Mouse (Mus musculus) erythroblast, embryonic 14.5 days (primary cell): ENCODE measurements around the gene Cyb5d1. TPM values are rescaled to one million over a fixed set of nuclear protein-coding genes. Genes with fewer than 3 reads are reported as not detected.

ENCODE experiments used
- H3K27me3 ChIP-seq: 2 replicates; pipeline ENCODE4 v1.6.1; 2012; ENCODE audit warnings: inconsistent platforms; ENCODE audit not compliant: control insufficient read depth
- H3K36me3 ChIP-seq: 2 replicates; pipeline ENCODE4 v1.6.1; 2012; ENCODE audit warnings: mild to moderate bottlenecking, inconsistent platforms; ENCODE audit not compliant: control insufficient read depth
- H3K4me1 ChIP-seq: 2 replicates; pipeline ENCODE4 v1.6.1; 2012; ENCODE audit warnings: inconsistent platforms; ENCODE audit not compliant: control insufficient read depth
- H3K4me3 ChIP-seq: replicated peaks from 2 replicates; pipeline ENCODE3; 2012; ENCODE audit warnings: moderate library complexity, mild to moderate bottlenecking, inconsistent platforms
- H3K9me3 ChIP-seq: 2 replicates; pipeline ENCODE4 v1.6.1; 2012; ENCODE audit warnings: low read length, inconsistent platforms, mixed read lengths; ENCODE audit not compliant: control insufficient read depth
- GATA1 ChIP-seq: IDR thresholded peaks from 2 replicates; pipeline ENCODE4 v1.6.1; 2012; ENCODE audit warnings: low read length, inconsistent platforms, mixed read lengths
- TAL1 ChIP-seq: IDR thresholded peaks from 3 replicates; pipeline ENCODE4 v1.6.1; 2012; ENCODE audit warnings: low read length, inconsistent platforms, mixed read lengths
- polyA plus RNA-seq: library from polyadenylated mRNA; stranded (reverse); fragments of >175 nt; gene quantifications from 2 replicates; pipeline ENCODE4 v1.2.3, GENCODE M21; 2012

Cyb5d1 gene
- polyA plus RNA-seq, 1 experiment, result 0.12 TPM

DNA sequence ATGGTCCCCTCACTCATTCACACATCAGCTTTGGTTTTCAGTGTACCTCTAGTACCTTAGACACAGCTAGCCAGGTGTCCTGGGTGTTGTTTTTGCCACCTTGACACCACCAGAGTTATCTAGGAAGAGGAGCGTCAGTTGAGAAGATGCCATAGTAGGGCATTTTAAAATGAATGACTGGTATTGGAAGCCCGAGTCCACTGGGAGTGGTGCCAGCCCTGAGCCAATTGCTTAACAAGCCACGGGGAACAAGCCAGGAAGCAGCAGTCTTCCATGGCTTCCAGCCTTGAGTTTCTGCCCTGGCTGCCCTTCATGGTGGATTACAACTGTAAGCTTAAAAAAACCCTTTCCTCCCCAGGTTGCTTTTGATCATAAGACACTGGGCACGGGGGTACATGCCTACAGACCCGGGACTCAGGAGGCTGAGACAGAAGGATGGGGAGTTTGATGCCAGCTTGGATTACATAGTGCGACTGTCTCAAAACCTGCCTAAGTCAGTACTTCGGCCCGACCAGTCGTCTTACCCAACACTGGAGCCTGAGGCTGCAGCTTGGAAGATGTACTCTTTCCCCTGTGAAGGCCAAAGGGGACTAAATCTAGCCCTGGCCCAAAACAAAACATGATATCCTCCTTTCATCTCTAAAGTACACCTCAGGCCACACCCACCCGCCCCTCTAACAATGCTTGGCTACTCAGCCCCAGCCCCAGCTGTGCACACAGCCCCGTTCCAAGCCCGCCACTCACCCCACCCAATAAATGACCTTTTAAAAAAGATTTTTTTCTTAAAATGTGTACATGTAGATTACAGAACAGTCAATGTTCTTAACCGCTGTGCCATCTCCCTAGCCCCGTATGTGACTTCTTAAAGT, 5.7 kb downstream of the Cyb5d1 start:
- Histone ChIP-seq H3K4me3 (no peak overlapping the region), H3K9me3 (no peaks in the 10 kb centered on the region), H3K27me3 (no peaks in the 10 kb centered on the region; the same call in 1 of the 2 replicates), H3K36me3 (peaks cover 5% of the 10 kb centered on the region), H3K4me1 (peaks cover 16% of the 10 kb centered on the region)
- TF ChIP-seq TAL1 (no peak), GATA1 (no peak)

DNA sequence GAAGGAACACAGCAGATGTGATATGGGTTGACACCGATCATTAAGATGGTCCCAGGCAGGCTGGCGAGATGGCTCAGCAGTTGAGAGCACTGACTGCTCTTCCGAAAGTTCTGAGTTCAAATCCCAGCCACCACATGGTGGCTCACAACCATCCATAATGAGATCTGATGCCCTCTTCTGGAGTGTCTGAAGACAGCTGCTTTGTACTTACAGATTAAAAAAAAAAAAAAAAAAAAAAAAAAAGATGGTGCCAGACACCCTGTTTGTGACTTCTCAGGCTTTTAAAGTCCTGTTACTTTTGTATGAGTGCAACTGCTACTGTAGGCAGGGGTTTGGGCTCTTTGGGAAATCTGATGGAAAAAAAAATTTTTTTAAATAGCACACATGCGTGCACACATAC, 6.8 kb downstream of the Cyb5d1 start:
- no peaks in the 10 kb centered on the region; the same call in 1 of the 2 replicates for H3K27me3 ChIP-seq
- H3K9me3 ChIP-seq, result no peaks in the 10 kb centered on the region
- H3K4me1 ChIP-seq, result peaks cover 8% of the 10 kb centered on the region
- no peak overlapping the region for H3K4me3 ChIP-seq
- TF ChIP-seq GATA1 (no peak), TAL1 (no peak)
- peaks cover 5% of the 10 kb centered on the region for H3K36me3 ChIP-seq

DNA sequence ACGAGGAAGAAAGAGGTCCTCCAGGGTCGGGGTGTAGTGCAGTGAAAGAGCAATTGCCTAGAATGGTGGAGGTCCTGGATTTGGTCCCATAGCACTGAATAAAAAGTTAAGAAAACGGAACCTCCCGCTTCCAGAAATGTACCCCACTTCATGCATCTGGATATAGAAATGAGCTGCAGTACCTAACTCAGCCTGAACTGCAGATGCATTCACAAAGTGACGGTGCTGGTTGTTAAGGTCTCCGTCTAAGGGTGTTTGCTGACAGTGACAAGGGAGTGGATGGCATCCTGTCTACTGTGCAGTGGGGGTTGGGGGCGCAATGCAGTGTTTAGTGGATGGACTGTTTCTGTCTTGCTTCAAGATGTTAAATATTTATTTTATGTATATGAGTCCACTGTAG, 8.7 kb downstream of the Cyb5d1 start:
- Histone ChIP-seq H3K4me3 (no peak overlapping the region), H3K36me3 (peaks cover 2% of the 10 kb centered on the region), H3K4me1 (peaks cover 6% of the 10 kb centered on the region), H3K9me3 (no peaks in the 10 kb centered on the region), H3K27me3 (peaks cover under 1% of the 10 kb centered on the region; the same call in 1 of the 2 replicates)
- no peak for TF ChIP-seq TAL1
- no peak for TF ChIP-seq GATA1

DNA sequence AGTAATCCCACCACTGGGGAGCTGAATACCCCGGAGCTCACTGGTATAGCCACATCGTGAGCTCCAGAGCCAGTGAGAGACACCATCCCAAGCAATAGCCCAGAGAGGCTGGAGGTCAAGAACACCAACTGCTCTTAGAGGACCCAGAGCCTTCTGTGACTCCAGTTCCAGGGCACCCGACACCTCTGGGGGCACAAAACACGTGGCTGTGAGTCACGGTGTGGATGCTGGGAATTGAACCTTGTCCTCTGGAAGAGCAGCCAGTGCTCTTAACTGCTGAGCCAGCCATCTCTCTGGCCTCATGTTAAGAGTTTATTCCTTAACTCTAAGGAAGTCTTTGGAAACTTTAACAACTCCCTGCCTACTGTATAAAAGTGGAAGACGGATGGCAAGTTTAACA, 10.5 kb downstream of the Cyb5d1 start:
- no peak for TF ChIP-seq GATA1
- no peak for TF ChIP-seq TAL1
- H3K36me3 ChIP-seq, result no peaks in the 10 kb centered on the region

DNA sequence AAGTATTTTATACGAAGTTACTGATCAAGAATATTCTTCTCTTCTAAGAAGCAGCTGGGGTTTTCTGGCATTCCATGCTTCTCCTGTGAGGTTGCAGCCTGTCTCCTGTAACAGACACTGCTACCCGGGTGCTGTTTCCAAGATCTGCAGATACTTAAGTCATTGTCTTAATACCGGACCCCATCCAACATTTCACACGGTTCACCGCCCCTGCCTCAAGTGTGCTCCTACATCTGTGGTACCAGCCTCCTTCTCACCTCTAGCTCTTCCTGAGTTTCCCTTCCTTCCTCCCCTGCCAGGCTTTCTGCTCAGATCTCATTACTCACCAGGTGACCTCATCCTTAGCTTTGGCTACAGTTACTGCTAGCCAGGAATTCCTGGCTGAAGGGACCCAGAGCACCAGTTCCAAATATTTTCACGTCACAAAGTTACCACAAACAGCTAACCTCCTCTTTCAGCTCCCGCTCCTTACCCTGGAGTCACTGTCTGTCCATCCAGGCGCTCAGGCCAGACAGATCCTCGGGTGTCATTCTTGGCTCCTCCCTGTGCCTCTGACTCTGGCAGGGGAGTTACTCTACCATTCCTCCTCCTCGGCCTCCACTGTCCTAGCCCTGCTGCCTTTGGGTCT, 12.8 kb downstream of the Cyb5d1 start:
- TF ChIP-seq TAL1 (no peak), GATA1 (no peak)

More for the DNA sequence above, 10.5 kb downstream of the Cyb5d1 start:
- Histone ChIP-seq H3K4me1 (peaks cover 2% of the 10 kb centered on the region), H3K9me3 (no peaks in the 10 kb centered on the region), H3K4me3 (no peak overlapping the region), H3K27me3 (peaks cover 5% of the 10 kb centered on the region; the same call in 1 of the 2 replicates)

DNA sequence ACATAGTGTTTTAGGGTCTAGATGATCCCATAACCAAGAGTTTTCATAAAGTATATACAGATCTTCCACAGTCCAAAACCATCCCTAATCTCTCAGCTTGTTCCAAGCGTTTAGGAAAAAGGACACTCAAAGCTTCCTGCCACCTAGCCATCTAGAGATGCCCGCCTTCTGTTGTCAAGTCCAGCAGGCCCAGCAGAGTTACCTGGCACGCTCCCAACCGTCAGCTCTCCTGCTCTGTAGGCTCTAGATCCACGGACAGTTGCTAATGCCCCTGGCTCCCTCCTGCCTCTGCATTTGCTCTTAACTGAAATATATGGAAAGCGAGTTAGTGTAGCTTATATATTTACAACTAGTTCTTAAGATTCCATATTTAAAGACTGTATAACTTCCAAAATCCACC, 14.1 kb downstream of the Cyb5d1 start:
- no peaks in the 10 kb centered on the region for H3K9me3 ChIP-seq
- H3K36me3 ChIP-seq, result no peaks in the 10 kb centered on the region
- TF ChIP-seq TAL1, result no peak
- TF ChIP-seq GATA1, result no peak
- peaks cover 12% of the 10 kb centered on the region for H3K4me1 ChIP-seq
- peaks cover 5% of the 10 kb centered on the region; the same call in 1 of the 2 replicates for H3K27me3 ChIP-seq
- no peak overlapping the region for H3K4me3 ChIP-seq

More for the DNA sequence above, 12.8 kb downstream of the Cyb5d1 start:
- no peaks in the 10 kb centered on the region for H3K9me3 ChIP-seq
- H3K36me3 ChIP-seq, result no peaks in the 10 kb centered on the region
- peaks cover 5% of the 10 kb centered on the region; the same call in 1 of the 2 replicates for H3K27me3 ChIP-seq
- no peak overlapping the region for H3K4me3 ChIP-seq
- peaks cover 6% of the 10 kb centered on the region for H3K4me1 ChIP-seq

DNA sequence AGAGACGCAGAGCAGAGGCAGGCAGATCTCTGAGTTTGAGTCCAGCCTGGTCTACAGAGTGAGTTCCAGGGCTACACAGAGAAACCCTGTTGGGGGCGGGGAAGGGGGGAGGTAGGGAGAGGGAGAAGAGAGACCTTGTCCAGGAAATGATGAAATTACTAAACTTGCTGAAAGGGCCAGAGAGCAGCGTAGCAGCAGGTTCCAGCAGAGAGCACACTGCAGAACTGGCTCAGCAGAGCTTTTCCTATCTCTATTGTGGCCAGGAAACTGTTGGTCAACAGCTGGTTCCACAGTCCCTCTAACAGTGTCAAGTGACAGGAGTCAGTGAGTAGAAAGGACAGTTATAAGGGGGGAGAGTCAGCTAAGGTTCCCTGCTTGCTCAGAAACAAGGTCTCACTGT, 15.8 kb downstream of the Cyb5d1 start:
- no peak overlapping the region for H3K4me3 ChIP-seq
- H3K27me3 ChIP-seq, result peaks cover 5% of the 10 kb centered on the region; the same call in 1 of the 2 replicates
- H3K9me3 ChIP-seq, result no peaks in the 10 kb centered on the region
- H3K36me3 ChIP-seq, result peaks cover 3% of the 10 kb centered on the region; the same call in 1 of the 2 replicates
- no peak for TF ChIP-seq GATA1
- TF ChIP-seq TAL1, result no peak
- H3K4me1 ChIP-seq, result peaks cover 21% of the 10 kb centered on the region

DNA sequence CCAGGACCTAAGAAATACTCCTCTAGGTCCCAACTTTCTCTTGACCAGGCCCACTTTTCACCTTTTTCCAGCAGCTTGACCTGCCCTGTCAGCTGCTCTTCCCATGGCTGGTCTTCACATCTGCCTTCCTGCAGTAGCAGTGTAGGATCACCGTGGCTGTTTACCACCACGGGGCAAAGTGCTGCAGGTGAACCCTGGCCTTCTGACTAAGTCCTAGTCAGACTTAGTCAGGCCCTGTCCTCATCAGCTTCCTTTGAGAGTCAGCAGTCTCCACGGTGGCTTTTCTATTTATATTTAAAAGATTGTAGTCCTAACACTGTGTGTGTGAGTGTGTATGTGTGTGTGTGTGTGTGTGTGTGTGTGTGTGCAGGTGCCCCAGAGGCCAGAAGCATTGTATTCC, 17.7 kb downstream of the Cyb5d1 start:
- TF ChIP-seq GATA1 (no peak), TAL1 (no peak)
- no peak overlapping the region for H3K4me3 ChIP-seq
- peaks cover 5% of the 10 kb centered on the region for H3K27me3 ChIP-seq
- peaks cover 5% of the 10 kb centered on the region; the same call in 1 of the 2 replicates for H3K36me3 ChIP-seq
- no peaks in the 10 kb centered on the region for H3K9me3 ChIP-seq
- peaks cover 39% of the 10 kb centered on the region for H3K4me1 ChIP-seq

DNA sequence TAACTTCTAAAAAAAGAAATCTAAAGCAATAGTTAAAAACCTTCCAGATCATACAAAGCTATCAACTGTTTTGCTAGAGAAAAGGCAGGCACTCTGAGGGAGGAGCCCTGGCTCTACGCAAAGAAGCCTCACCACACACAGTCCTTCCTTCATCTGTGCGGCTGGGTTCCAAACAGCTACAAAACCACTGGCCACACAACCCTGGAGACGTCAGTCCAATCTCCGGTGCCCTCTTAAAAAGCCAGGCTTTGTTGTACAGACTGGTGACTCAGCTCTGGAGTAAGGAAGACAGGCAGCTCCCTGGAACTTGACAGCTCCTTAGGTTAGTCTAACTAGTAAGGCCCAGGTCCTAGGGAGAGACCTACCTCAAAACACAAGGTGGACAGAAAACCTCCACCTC, 19.8 kb downstream of the Cyb5d1 start:
- Histone ChIP-seq H3K4me3 (no peak overlapping the region), H3K36me3 (peaks cover 5% of the 10 kb centered on the region; the same call in 1 of the 2 replicates), H3K4me1 (peaks cover 60% of the 10 kb centered on the region), H3K27me3 (peaks cover 18% of the 10 kb centered on the region), H3K9me3 (no peaks in the 10 kb centered on the region)
- TF ChIP-seq GATA1 (no peak), TAL1 (no peak)
